Mouse (Mus musculus): ENCODE measurements around the gene Cpne1. TPM values are rescaled to one million over a fixed set of nuclear protein-coding genes. Genes with fewer than 3 reads are reported as not detected.
A peak's percentile ranks its signal among the peaks of the same experiment; 100 is the strongest.

The Cpne1 gene
- 51.4 and 68.0 TPM in 2 replicates for polyA plus RNA-seq (2016; fragmentation: Nextera tagmentation; extraction: Ambion mirVana)

- under 1% methylated on average over 74 of the region's 74 CpGs for WGBS
- peaks cover 30% of the 10 kb centered on the region for H3K36me3 ChIP-seq
- DNase-seq (ENCODE audit: low spot score): peak; percentile 95
- no peaks in the 10 kb centered on the region for H3K27me3 ChIP-seq (ENCODE audit: insufficient read depth, poor library complexity, severe bottlenecking)
- H3K4me1 ChIP-seq (replicated peaks): peaks cover 15% of the 10 kb centered on the region
- H3K4me3 ChIP-seq: peak within 1 kb of the TSS; percentile 90
- peak within 1 kb of the TSS; percentile 99 for H3K27ac ChIP-seq
- H3K9me3 ChIP-seq: no peaks in the 10 kb centered on the region
These were observed at the start of gene Cpne1, which contains the start of gene Rbm12 for GRCm38 (mm10) chr2:156111358-156112079. Gene Cpne1 (minus strand): TSS chr2:156111965. Gene Rbm12 (minus strand): TSS chr2:156111978.

DNA sequence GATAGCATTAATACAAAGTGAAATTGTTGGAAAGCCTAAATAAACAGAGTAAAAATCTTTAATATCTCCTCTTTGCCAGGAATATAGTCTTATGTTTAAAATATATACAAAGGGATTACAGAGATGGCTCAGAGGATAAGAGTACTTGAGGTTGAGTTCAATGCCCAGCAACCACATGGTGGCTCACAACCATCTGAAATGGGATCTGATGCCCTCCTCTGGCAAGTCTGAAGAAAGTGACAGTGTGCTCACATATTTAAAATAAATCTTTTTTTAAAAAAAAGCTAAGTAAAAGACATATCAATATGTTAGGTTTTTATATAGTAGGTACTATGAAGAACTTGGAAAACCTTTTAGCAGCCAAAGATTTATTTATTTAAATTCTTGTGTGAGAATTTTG, 39.8 kb upstream of the Cpne1 start:
- Histone ChIP-seq H3K27ac (no peak overlapping the region), H3K9me3 (no peaks in the 10 kb centered on the region), H3K4me3 (no peak overlapping the region), H3K4me1 (replicated peaks) (no peaks in the 10 kb centered on the region), H3K27me3 (ENCODE audit: insufficient read depth, poor library complexity, severe bottlenecking) (no peaks in the 10 kb centered on the region), H3K36me3 (peaks cover 100% of the 10 kb centered on the region)
- DNase-seq (ENCODE audit: low spot score): no peak

- H3K27ac ChIP-seq: no peak overlapping the region
- peaks cover 19% of the 10 kb centered on the region for H3K4me1 ChIP-seq (replicated peaks)
- DNase-seq (ENCODE audit: low spot score): no peak
- peaks cover 66% of the 10 kb centered on the region for H3K36me3 ChIP-seq
- no peaks in the 10 kb centered on the region for H3K9me3 ChIP-seq
- H3K4me3 ChIP-seq: no peak overlapping the region
- H3K27me3 ChIP-seq (ENCODE audit: insufficient read depth, poor library complexity, severe bottlenecking): no peaks in the 10 kb centered on the region
- 90% methylated on average over 3 of the region's 3 CpGs for WGBS
These were observed 35.7 kb upstream of the Cpne1 start for GRCm38 (mm10) chr2:156147316-156147915.

DNA sequence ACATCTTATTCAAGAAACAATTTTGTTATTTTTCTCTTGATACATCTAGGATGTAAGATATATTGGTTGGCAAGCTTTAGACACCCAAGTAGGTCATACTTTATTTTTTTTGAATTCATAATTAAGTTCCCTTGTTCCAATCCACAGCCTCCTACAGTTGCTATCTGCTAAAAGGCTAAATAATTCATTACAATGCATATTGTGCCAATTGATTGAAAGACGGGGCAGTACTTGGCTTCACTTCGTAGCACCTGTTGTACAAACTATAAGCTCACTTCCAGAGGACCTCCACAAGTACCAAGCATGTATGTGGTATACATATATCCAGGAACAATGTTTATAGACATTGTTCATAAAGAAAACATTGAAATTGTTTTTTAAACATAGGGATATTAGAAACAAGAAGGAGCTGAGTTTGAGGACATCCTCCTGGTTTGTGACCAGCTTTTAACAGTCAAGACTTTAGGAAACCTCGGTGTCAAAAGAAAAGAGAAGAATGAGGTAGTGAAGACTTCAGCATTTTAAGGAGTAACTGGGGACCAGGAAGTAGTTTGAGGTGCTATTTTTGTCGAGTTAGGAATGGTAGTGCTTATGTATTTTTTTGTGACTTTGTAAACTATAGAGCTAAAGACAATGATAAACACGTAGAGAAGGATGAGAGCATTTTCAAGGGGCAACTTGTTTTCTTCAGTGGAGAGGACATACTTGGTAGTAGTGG, 34.7 kb upstream of the Cpne1 start:
- H3K4me3 ChIP-seq: no peak overlapping the region
- DNase-seq (ENCODE audit: low spot score): no peak
- peaks cover 19% of the 10 kb centered on the region for H3K4me1 ChIP-seq (replicated peaks)
- peaks cover 64% of the 10 kb centered on the region for H3K36me3 ChIP-seq
- H3K27me3 ChIP-seq (ENCODE audit: insufficient read depth, poor library complexity, severe bottlenecking): no peaks in the 10 kb centered on the region
- H3K27ac ChIP-seq: no peak overlapping the region
- no peaks in the 10 kb centered on the region for H3K9me3 ChIP-seq
- 73% methylated on average over 5 of the region's 5 CpGs for WGBS

GRCm38 (mm10) chr2:156145486-156146130, 33.8 kb upstream of the Cpne1 start:
- H3K4me3 ChIP-seq: peak overlapping the region; percentile 78
- 72% methylated on average over 11 of the region's 11 CpGs for WGBS
- H3K4me1 ChIP-seq (replicated peaks): peaks cover 19% of the 10 kb centered on the region

DNA sequence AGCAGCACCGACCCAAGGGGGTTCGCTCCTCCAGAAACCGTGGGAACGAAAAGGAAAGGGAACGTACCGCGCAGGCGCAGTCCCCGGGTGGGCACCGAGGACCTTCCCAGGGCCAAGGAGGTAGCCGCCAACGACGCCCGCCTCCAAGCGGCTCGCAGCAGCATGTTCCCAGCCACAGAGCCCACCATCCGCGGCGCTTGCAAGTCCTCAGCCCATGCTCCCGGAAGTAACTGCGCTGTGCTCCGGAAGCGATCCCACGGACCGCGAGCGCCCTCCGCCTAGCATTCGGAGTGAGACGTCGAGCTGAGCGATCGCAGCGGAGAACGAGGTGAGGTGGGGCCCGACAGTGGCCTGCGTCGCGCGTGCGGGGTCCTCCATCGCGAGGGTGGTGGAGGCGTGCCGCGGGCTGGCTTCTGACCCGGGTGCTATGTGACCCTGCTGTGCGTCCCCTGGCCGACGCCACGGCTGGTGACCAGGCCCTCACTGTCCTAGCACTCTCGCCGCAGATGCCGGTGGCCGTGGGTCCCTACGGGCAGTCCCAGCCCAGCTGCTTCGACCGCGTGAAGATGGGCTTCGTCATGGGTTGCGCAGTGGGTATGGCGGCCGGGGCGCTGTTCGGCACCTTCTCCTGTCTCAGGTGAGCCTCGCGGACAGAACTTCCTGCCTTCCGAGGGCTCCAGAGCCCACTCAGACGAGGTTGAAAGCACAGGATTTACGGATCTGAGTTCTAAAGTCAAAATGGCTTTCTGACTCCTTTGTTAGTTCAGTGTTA, 32.4 kb upstream of the Cpne1 start, which contains the start of the genes Romo1 and Nfs1:
Gene Romo1, plus strand, starts transcription at position 87 of the 772 bp plus-strand sequence.
Gene Nfs1, minus strand, starts transcription at position 234 of the 772 bp plus-strand sequence.
- Histone ChIP-seq H3K9me3 (no peaks in the 10 kb centered on the region), H3K27me3 (ENCODE audit: insufficient read depth, poor library complexity, severe bottlenecking) (no peaks in the 10 kb centered on the region), H3K27ac (peak within 1 kb of the TSS; percentile 92), H3K36me3 (peaks cover 56% of the 10 kb centered on the region), H3K4me1 (replicated peaks) (peaks cover 19% of the 10 kb centered on the region), H3K4me3 (peak within 1 kb of the TSS; percentile 78)
- peak; percentile 98 for DNase-seq (ENCODE audit: low spot score)
- WGBS: under 1% methylated on average over 70 of the region's 70 CpGs

More at GRCm38 (mm10) chr2:156145486-156146130, 33.8 kb upstream of the Cpne1 start:
- H3K27ac ChIP-seq: no peak overlapping the region
- DNase-seq (ENCODE audit: low spot score): peak; percentile 6
- H3K27me3 ChIP-seq (ENCODE audit: insufficient read depth, poor library complexity, severe bottlenecking): no peaks in the 10 kb centered on the region
- H3K36me3 ChIP-seq: peaks cover 60% of the 10 kb centered on the region
- H3K9me3 ChIP-seq: no peaks in the 10 kb centered on the region

DNA sequence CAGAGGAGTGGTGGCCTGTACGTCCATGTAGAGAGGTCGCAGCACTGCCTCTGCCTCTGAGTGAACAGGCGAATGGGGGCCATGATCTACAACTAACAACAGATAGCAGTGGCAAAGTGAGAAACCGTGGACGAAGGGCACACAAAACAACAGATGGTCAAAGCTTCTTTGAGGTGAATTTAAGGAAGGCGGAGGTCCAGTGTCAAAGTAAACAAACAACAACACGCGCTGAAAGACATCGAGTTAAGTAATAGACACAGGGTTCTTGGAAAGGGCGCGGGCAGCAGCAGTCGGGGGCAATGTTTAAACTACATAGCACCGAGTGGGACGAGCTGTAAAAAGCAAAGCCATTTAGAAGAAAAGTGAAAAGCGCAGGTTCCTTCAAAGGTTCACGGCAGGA, 31.6 kb upstream of the Cpne1 start:
- no peaks in the 10 kb centered on the region for H3K27me3 ChIP-seq (ENCODE audit: insufficient read depth, poor library complexity, severe bottlenecking)
- H3K27ac ChIP-seq: peak overlapping the region; percentile 92
- H3K9me3 ChIP-seq: no peaks in the 10 kb centered on the region
- peaks cover 54% of the 10 kb centered on the region for H3K36me3 ChIP-seq
- peak overlapping the region; percentile 78 for H3K4me3 ChIP-seq
- 2% methylated on average over 16 of the region's 16 CpGs for WGBS
- H3K4me1 ChIP-seq (replicated peaks): peaks cover 19% of the 10 kb centered on the region
- DNase-seq (ENCODE audit: low spot score): no peak

GRCm38 (mm10) chr2:156142820-156143219, 31.1 kb upstream of the Cpne1 start:
- Histone ChIP-seq H3K4me1 (replicated peaks) (peaks cover 19% of the 10 kb centered on the region), H3K36me3 (peaks cover 49% of the 10 kb centered on the region), H3K27me3 (ENCODE audit: insufficient read depth, poor library complexity, severe bottlenecking) (no peaks in the 10 kb centered on the region), H3K27ac (no peak overlapping the region; the same call in 1 of the 2 replicates), H3K4me3 (peak overlapping the region; percentile 78), H3K9me3 (no peaks in the 10 kb centered on the region)
- DNase-seq (ENCODE audit: low spot score): no peak
- WGBS: 84% methylated on average over 2 of the region's 2 CpGs

DNA sequence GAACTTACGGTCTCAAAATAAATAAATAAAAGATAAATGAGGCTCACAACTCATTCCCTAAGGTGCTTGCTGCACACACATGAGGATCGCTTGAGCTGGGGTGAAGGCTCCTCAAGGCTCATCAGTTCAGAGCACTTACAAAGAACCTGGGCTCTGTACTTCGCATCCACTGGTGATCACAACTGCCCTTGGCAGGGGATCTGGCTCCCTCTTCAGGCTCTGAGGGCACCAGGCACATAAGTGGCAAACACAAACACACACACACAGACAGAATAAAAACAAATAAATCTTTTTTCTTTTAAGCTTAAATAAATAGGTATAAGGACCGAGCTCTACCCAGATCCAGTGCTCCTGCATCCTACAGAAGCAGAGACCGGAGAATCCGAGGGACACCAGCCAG, 23.9 kb upstream of the Cpne1 start:
- no peaks in the 10 kb centered on the region for H3K27me3 ChIP-seq (ENCODE audit: insufficient read depth, poor library complexity, severe bottlenecking)
- no peak overlapping the region for H3K4me3 ChIP-seq
- 89% methylated on average over 6 of the region's 6 CpGs for WGBS
- no peak overlapping the region for H3K27ac ChIP-seq
- no peaks in the 10 kb centered on the region for H3K9me3 ChIP-seq
- H3K36me3 ChIP-seq: peaks cover 53% of the 10 kb centered on the region
- no peaks in the 10 kb centered on the region for H3K4me1 ChIP-seq (replicated peaks)
- no peak for DNase-seq (ENCODE audit: low spot score)

GRCm38 (mm10) chr2:156134161-156134560, 22.4 kb upstream of the Cpne1 start:
- no peaks in the 10 kb centered on the region for H3K4me1 ChIP-seq (replicated peaks)
- no peak overlapping the region for H3K27ac ChIP-seq
- H3K4me3 ChIP-seq: no peak overlapping the region
- no peaks in the 10 kb centered on the region for H3K27me3 ChIP-seq (ENCODE audit: insufficient read depth, poor library complexity, severe bottlenecking)
- 89% methylated on average over 5 of the region's 5 CpGs for WGBS
- peaks cover 50% of the 10 kb centered on the region for H3K36me3 ChIP-seq
- DNase-seq (ENCODE audit: low spot score): no peak
- no peaks in the 10 kb centered on the region for H3K9me3 ChIP-seq

GRCm38 (mm10) chr2:156126992-156127391, 15.2 kb upstream of the Cpne1 start, which contains the start of gene Gm28036:
Gene Gm28036 (minus strand): TSS chr2:156127092.
- Histone ChIP-seq H3K27me3 (ENCODE audit: insufficient read depth, poor library complexity, severe bottlenecking) (no peaks in the 10 kb centered on the region), H3K4me1 (replicated peaks) (no peaks in the 10 kb centered on the region), H3K36me3 (peaks cover 76% of the 10 kb centered on the region), H3K27ac (no peak within 1 kb of the TSS), H3K9me3 (no peaks in the 10 kb centered on the region), H3K4me3 (no peak within 1 kb of the TSS)
- WGBS: 96% methylated on average over 5 of the region's 5 CpGs
- no peak for DNase-seq (ENCODE audit: low spot score)

- DNase-seq (ENCODE audit: low spot score): no peak
- peaks cover 55% of the 10 kb centered on the region for H3K36me3 ChIP-seq
- H3K4me1 ChIP-seq (replicated peaks): no peaks in the 10 kb centered on the region
- H3K27me3 ChIP-seq (ENCODE audit: insufficient read depth, poor library complexity, severe bottlenecking): no peaks in the 10 kb centered on the region
- WGBS: 94% methylated on average over 5 of the region's 5 CpGs
- H3K27ac ChIP-seq: no peak overlapping the region
- H3K4me3 ChIP-seq: no peak overlapping the region
- H3K9me3 ChIP-seq: no peaks in the 10 kb centered on the region
These were observed 12.0 kb upstream of the Cpne1 start for GRCm38 (mm10) chr2:156123731-156124130.

Measured in hindbrain, embryonic 10.5 days (tissue).